Mouse (Mus musculus) brain, embryonic 14.5 days (tissue): Measurements from ENCODE around the gene Fggy.

Experiments
- CTCF ChIP-seq: fragments of 200-500 bp; IDR thresholded peaks from 2 replicates; pipeline ENCODE4 v1.5.1; 2012; ENCODE audit warnings: inconsistent platforms, mild to moderate bottlenecking, moderate library complexity, borderline replicate concordance; ENCODE audit not compliant: insufficient read depth, insufficient read length; ENCODE audit errors: extremely low read depth
- POLR2A ChIP-seq: fragments of 200-500 bp; IDR thresholded peaks from 2 replicates; pipeline ENCODE4 v1.6.1; 2012; ENCODE audit warnings: mild to moderate bottlenecking, inconsistent platforms, borderline replicate concordance; ENCODE audit not compliant: poor library complexity, insufficient read depth, insufficient read length, severe bottlenecking; ENCODE audit errors: extremely low read depth

DNA sequence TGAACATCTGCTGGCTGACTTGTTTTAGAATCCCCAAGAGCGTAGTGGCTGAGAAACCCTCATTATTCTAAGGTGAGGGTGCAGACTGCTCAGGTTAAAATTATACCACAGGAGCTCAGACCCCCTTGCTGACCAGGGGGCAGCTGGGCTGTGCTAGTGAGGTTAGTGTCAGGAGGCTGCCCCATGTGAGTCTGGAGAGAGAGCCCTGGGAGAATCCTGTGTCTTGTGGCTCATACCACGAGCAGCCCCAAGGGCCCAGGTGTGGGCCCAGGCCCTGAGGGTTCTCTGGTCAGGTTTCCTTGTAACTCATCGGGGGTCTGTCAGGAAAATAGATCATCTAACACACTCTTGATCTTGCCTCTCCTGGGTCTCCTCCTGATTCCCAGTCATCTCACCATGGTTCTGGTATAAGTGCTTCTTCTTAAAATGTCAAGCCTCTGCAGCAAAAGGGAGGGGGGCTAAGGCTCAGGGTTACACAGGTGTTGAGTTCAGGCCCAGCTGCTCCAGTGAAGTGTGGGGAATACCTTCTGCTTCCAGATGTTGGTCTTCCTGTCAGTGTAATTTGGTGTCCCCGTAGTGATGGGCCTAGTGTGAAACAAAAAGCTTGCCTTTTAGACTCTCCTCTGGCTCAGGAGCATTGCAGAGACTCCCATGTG lies 26.9 kb downstream of the Fggy start:
- no peak for TF ChIP-seq CTCF
- TF ChIP-seq POLR2A: no peak
